Mouse (Mus musculus) megakaryocyte, embryonic 14.5 days (primary cell): ENCODE results near the gene Aoah.

Source experiments
- FLI1 ChIP-seq: IDR thresholded peaks from 2 replicates; pipeline ENCODE4 v1.6.1; 2012; ENCODE audit warnings: low read length, inconsistent platforms, mixed read lengths
- GATA1 ChIP-seq: IDR thresholded peaks from 3 replicates; pipeline ENCODE4 v1.6.1; 2012; ENCODE audit warnings: mixed read lengths, low read length, inconsistent platforms, borderline replicate concordance

GRCm38 (mm10) chr13:20900972-20901457 lies 107.1 kb downstream of the Aoah start:
- TF ChIP-seq FLI1 = no peak
- TF ChIP-seq GATA1 = no peak
